Mouse (Mus musculus): Measurements from ENCODE around the gene Bok. TPM values are rescaled to one million over a fixed set of nuclear protein-coding genes. Genes with fewer than 3 reads are reported as not detected.

The Bok gene
- polyA plus RNA-seq, 1 experiment from 2014 or later, result 46.5 TPM

DNA sequence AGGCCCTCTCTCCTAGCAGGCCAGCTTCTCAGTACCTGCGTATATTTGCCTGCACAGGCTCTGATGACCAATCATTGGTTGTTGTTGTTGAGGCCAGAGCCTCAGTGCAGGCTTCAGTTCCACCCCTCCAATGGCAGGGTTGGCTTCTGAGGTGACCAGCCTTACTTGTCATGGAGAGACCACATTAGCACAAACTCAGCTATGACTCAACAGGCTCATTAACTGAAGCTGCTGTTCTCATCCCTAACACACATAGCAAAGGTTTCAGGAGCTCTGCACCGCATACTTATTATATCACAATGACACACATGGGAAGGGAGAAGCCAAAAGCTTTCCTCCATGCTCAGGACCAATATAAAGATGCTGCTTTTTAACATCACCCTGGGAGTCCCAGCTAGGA lies 55.2 kb downstream of the Bok start:
- H3K4me3 ChIP-seq (ENCODE audit: low read depth, low read length), result no peak overlapping the region
- 91% methylated on average over 2 of the region's 2 CpGs for WGBS
- ATAC-seq (replicated peaks; ENCODE audit: low FRiP score, low TSS enrichment, low read depth) (no peak), DNase-seq (ENCODE audit: low spot score) (no peak)
- H3K9ac ChIP-seq (ENCODE audit: low read length), result no peak overlapping the region
- 0 out of 2 replicates have a peak, but pooled peaks cover 4% of the 10 kb centered on the region for H3K36me3 ChIP-seq (ENCODE audit: control insufficient read depth, insufficient read depth, low read length)
- H3K4me1 ChIP-seq (replicated peaks; ENCODE audit: control insufficient read depth, insufficient read depth, low read length), result no peaks in the 10 kb centered on the region
- H3K4me2 ChIP-seq (ENCODE audit: low read length), result no peak overlapping the region
- H3K9me3 ChIP-seq (ENCODE audit: control insufficient read depth, low read length), result no peaks in the 10 kb centered on the region
- no peaks in the 10 kb centered on the region for H3K27me3 ChIP-seq (replicated peaks; ENCODE audit: control insufficient read depth, insufficient read depth, low read length)
- no peak overlapping the region for H3K27ac ChIP-seq (ENCODE audit: low read depth)

DNA sequence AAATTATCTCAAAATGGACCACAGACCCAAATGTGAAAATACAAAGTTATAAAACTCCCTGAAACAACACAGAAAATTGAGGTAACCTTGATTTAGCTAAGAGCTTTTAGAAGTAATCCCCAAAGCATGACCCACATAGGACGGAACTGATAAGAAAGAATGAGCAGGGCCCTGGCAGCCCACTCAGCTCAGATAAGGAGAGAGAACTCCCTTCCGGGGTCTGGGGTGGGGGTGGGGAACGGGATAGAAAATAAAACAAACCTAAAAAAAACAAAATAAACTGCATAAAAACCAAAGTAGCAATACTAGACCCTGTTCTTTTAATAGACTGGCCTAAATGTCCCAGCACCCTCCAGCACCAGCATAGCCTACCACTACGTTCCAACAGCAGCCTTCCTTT lies 56.5 kb downstream of the Bok start:
- no peak overlapping the region for H3K27ac ChIP-seq (ENCODE audit: low read depth)
- no peaks in the 10 kb centered on the region for H3K27me3 ChIP-seq (replicated peaks; ENCODE audit: control insufficient read depth, insufficient read depth, low read length)
- ATAC-seq (replicated peaks; ENCODE audit: low FRiP score, low TSS enrichment, low read depth) (no peak), DNase-seq (ENCODE audit: low spot score) (no peak)
- H3K9me3 ChIP-seq (ENCODE audit: control insufficient read depth, low read length), result no peaks in the 10 kb centered on the region
- H3K36me3 ChIP-seq (ENCODE audit: control insufficient read depth, insufficient read depth, low read length), result peaks cover 10% of the 10 kb centered on the region; the same call in 1 of the 2 replicates
- no peak overlapping the region for H3K4me2 ChIP-seq (ENCODE audit: low read length)
- WGBS, result 61% methylated on average over 4 of the region's 4 CpGs
- no peak overlapping the region for H3K9ac ChIP-seq (ENCODE audit: low read length)
- no peak overlapping the region for H3K4me3 ChIP-seq (ENCODE audit: low read depth, low read length)
- no peaks in the 10 kb centered on the region for H3K4me1 ChIP-seq (replicated peaks; ENCODE audit: control insufficient read depth, insufficient read depth, low read length)

DNA sequence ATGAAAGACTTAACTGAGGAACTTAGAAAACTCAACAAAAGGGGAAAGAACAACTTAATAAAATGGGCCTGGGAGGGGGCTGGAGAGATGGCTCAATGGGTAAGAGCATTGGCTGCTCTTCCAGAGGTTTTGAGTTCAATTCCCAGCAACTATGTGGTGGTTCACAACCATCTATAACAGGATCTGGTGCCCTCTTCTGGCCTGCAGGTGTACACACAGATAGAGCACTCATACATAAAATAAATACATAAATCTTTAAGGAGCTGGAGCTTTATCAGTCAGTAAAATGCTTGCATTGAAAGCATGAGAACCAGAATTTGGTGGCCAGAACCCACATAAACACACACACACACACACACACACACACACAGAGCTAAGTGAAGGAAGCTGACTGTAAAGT lies 57.5 kb downstream of the Bok start:
- ATAC-seq (replicated peaks; ENCODE audit: low FRiP score, low TSS enrichment, low read depth), result no peak
- H3K4me3 ChIP-seq (ENCODE audit: low read depth, low read length), result no peak overlapping the region
- H3K27ac ChIP-seq (ENCODE audit: low read depth), result no peak overlapping the region
- H3K27me3 ChIP-seq (replicated peaks; ENCODE audit: control insufficient read depth, insufficient read depth, low read length), result no peaks in the 10 kb centered on the region
- no peak overlapping the region for H3K4me2 ChIP-seq (ENCODE audit: low read length)
- DNase-seq (ENCODE audit: low spot score), result no peak
- H3K9me3 ChIP-seq (ENCODE audit: control insufficient read depth, low read length), result no peaks in the 10 kb centered on the region
- H3K4me1 ChIP-seq (replicated peaks; ENCODE audit: control insufficient read depth, insufficient read depth, low read length), result no peaks in the 10 kb centered on the region
- no peak overlapping the region for H3K9ac ChIP-seq (ENCODE audit: low read length)
- peaks cover 10% of the 10 kb centered on the region; the same call in 1 of the 2 replicates for H3K36me3 ChIP-seq (ENCODE audit: control insufficient read depth, insufficient read depth, low read length)

Other genes with a start within 250 kb of the Bok start
- 124 and 142 TPM in 2 replicates for gene Hdlbp, start 206.8 kb upstream of the Bok start, polyA plus RNA-seq (2014; fragmentation: Nextera tagmentation; extraction: Ambion mirVana)
- gene Farp2, start 173.6 kb upstream of the Bok start, polyA plus RNA-seq (2014; fragmentation: Nextera tagmentation; extraction: Ambion mirVana), result 6.6 and 7.2 TPM in 2 replicates
- gene Stk25, start 27.0 kb upstream of the Bok start, polyA plus RNA-seq (2014; fragmentation: Nextera tagmentation; extraction: Ambion mirVana), result 179 and 195 TPM in 2 replicates
- 82.4 and 92.0 TPM in 2 replicates for gene Atg4b, start 65.8 kb downstream of the Bok start, polyA plus RNA-seq (2014; fragmentation: Nextera tagmentation; extraction: Ambion mirVana)
- 60.1 and 63.8 TPM in 2 replicates for gene Thap4, start 69.2 kb downstream of the Bok start, polyA plus RNA-seq (2014; fragmentation: Nextera tagmentation; extraction: Ambion mirVana)
- gene Dtymk, start 116.3 kb downstream of the Bok start, polyA plus RNA-seq (2014; fragmentation: Nextera tagmentation; extraction: Ambion mirVana), result 272 and 288 TPM in 2 replicates
- gene Ing5, start 118.3 kb downstream of the Bok start, polyA plus RNA-seq (2014; fragmentation: Nextera tagmentation; extraction: Ambion mirVana), result 19.7 and 23.2 TPM in 2 replicates
- 13.5 and 14.8 TPM in 2 replicates for gene D2hgdh, start 139.2 kb downstream of the Bok start, polyA plus RNA-seq (2014; fragmentation: Nextera tagmentation; extraction: Ambion mirVana)
- 0.09 and 0.19 TPM in 2 replicates for gene Gal3st2, start 175.6 kb downstream of the Bok start, polyA plus RNA-seq (2014; fragmentation: Nextera tagmentation; extraction: Ambion mirVana)
- gene Gal3st2b, start 232.7 kb downstream of the Bok start, polyA plus RNA-seq (2014; fragmentation: Nextera tagmentation; extraction: Ambion mirVana), result not detected in 2 replicates